8 mouse cellular contexts compared by ENCODE assay signal in the genomic region with DNA sequence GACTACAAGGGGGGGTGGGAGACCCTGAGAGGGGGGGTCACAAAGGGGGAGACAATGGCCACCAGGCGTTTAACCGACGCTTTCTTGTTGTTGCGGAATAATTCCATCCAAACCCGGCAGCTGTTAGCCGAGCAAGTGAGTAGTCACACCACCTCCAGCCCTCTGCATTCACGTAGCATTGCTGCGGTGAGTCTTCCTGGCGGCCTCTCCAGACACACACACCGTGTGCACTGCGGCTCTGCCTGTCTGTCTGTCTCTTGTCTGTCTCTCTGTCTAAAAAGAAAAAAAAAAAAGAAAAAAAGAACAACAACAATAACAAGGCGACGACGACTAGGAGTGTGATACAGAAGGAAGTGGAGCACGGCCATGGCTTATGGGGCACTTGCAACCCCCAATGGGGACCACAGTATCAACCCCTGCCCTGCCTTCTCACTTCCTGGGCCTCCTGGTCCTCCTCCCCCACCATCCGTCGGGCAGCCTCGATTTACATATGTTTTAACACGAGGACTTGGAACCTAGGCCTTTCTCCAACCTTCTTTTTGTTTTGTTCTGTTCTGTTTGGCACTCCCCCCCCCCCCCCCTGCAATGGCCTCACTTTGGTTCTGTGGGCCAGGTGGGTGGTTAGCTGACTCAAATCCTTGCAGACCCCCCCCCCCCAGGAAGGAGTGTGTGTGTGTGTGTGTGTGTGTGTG. TPM values are rescaled to one million over a fixed set of nuclear protein-coding genes. Genes with fewer than 3 reads are reported as not detected.
DNase-seq lines count a peak whose midpoint lies in the region; ATAC-seq lines count a peak whose summit lies in the region.

No protein-coding gene starts in this region.

- H3K9me3 ChIP-seq in heart, embryonic 12.5 days (replicated peaks), result no peaks in the 10 kb centered on the region
- no peaks in the 10 kb centered on the region for H3K9me3 ChIP-seq in forebrain, embryonic 11.5 days (ENCODE audit: control insufficient read depth, low read length)
- H3K9me3 ChIP-seq in kidney, embryonic 14.5 days (ENCODE audit: control insufficient read depth, low read length), result no peaks in the 10 kb centered on the region

- H3K27ac ChIP-seq in heart, embryonic 12.5 days (ENCODE audit: poor library complexity, severe bottlenecking), result peak overlapping the region; percentile 96
- H3K27ac ChIP-seq in brown adipose tissue, adult 24 weeks (replicated peaks; ENCODE audit: low read depth, low read length), result peak overlapping the region; percentile 35; the same call in 1 of the 2 replicates
- peak overlapping the region; percentile 84 for H3K27ac ChIP-seq in forebrain, embryonic 11.5 days (ENCODE audit: low read depth, low read length)
- peak overlapping the region; percentile 97 for H3K27ac ChIP-seq in kidney, embryonic 14.5 days (ENCODE audit: low read depth, low read length)

- no peaks in the 10 kb centered on the region for H3K27me3 ChIP-seq in heart, embryonic 12.5 days (replicated peaks)
- H3K27me3 ChIP-seq in forebrain, embryonic 11.5 days (ENCODE audit: control insufficient read depth, insufficient read depth, low read length), result no peaks in the 10 kb centered on the region
- no peaks in the 10 kb centered on the region for H3K27me3 ChIP-seq in kidney, embryonic 14.5 days (ENCODE audit: control insufficient read depth, insufficient read depth, low read length)

- H3K4me3 ChIP-seq in heart, embryonic 12.5 days, result peak overlapping the region; percentile 91
- H3K4me3 ChIP-seq in brown adipose tissue, adult 24 weeks (ENCODE audit: insufficient read depth, low read depth, low read length), result peak overlapping the region; percentile 81
- peak overlapping the region; percentile 84 for H3K4me3 ChIP-seq in forebrain, embryonic 11.5 days (ENCODE audit: low read depth, low read length)
- H3K4me3 ChIP-seq in kidney, embryonic 14.5 days (ENCODE audit: low read length), result peak overlapping the region; percentile 87

- WGBS in heart, embryonic 12.5 days, result under 1% methylated on average over 19 of the region's 19 CpGs
- WGBS in forebrain, embryonic 11.5 days, result under 1% methylated on average over 19 of the region's 19 CpGs
- 0% methylated on average over 19 of the region's 19 CpGs for WGBS in kidney, embryonic 14.5 days

- H3K36me3 ChIP-seq in heart, embryonic 12.5 days, result no peaks in the 10 kb centered on the region
- H3K36me3 ChIP-seq in forebrain, embryonic 11.5 days (ENCODE audit: control insufficient read depth, insufficient read depth, low read length), result no peaks in the 10 kb centered on the region
- H3K36me3 ChIP-seq in kidney, embryonic 14.5 days (ENCODE audit: control insufficient read depth, insufficient read depth, low read length), result no peaks in the 10 kb centered on the region

- H3K4me1 ChIP-seq in heart, embryonic 12.5 days (replicated peaks), result peaks cover 27% of the 10 kb centered on the region
- H3K4me1 ChIP-seq in brown adipose tissue, adult 24 weeks (ENCODE audit: control insufficient read depth, insufficient read depth, insufficient read length, low read length), result peaks cover 9% of the 10 kb centered on the region
- peaks cover 8% of the 10 kb centered on the region for H3K4me1 ChIP-seq in forebrain, embryonic 11.5 days (replicated peaks; ENCODE audit: control insufficient read depth, insufficient read depth, low read length)
- H3K4me1 ChIP-seq in kidney, embryonic 14.5 days (ENCODE audit: control insufficient read depth, insufficient read depth, low read length), result peaks cover 28% of the 10 kb centered on the region

- peak overlapping the region; percentile 99 for H3K4me2 ChIP-seq in heart, embryonic 12.5 days
- peak overlapping the region; percentile 78 for H3K4me2 ChIP-seq in forebrain, embryonic 11.5 days (ENCODE audit: low read depth, low read length, severe bottlenecking)
- H3K4me2 ChIP-seq in kidney, embryonic 14.5 days (replicated peaks; ENCODE audit: low read depth, low read length), result peak overlapping the region; percentile 89

- no peak for ATAC-seq in heart, embryonic 12.5 days (ENCODE audit: insufficient number of reproducible peaks, low FRiP score)
- no peak for ATAC-seq in forebrain, embryonic 11.5 days (replicated peaks; ENCODE audit: low FRiP score)
- no peak for ATAC-seq in kidney, embryonic 14.5 days (ENCODE audit: low FRiP score, low TSS enrichment)

- peak overlapping the region; percentile 93 for H3K9ac ChIP-seq in heart, embryonic 12.5 days
- peak overlapping the region; percentile 88 for H3K9ac ChIP-seq in forebrain, embryonic 11.5 days (ENCODE audit: low read length)
- peak overlapping the region; percentile 83 for H3K9ac ChIP-seq in kidney, embryonic 14.5 days (ENCODE audit: low read depth, low read length)

- DNase-seq in heart, adult 8-10 months (ENCODE audit: low spot score), result no peak
- peak; percentile 61 for DNase-seq in forebrain, embryonic 11.5 days (ENCODE audit: low spot score)
- DNase-seq in lung, postnatal 4 days, result peak; percentile 22 to 44
- DNase-seq in spleen, adult 18-20 months, result peak; percentile 39 to 47
- DNase-seq in urinary bladder, postnatal 36 days (ENCODE audit: low spot score in 2 of 2), result no peak

RNA-seq across cellular contexts. Expression of a gene that starts 1.0 kb away (rescaled TPM):
- 10.5 and 11.2 TPM in 2 replicates for polyA plus RNA-seq in heart, embryonic 12.5 days (2016; fragmentation: Nextera tagmentation; extraction: Ambion mirVana)
- total RNA-seq in heart, adult 8-10 months (2022), result 10 to 100 TPM; 17.0 to 21.3 (median 18.8) TPM
- polyA plus RNA-seq in brown adipose tissue, adult 24 weeks (2012; ENCODE audit: insufficient read depth, insufficient read length, missing spikeins), result 17.9 and 20.2 TPM in 2 replicates
- polyA plus RNA-seq in forebrain, embryonic 11.5 days (2014; fragmentation: Nextera tagmentation; extraction: Ambion mirVana), result 9.4 and 10.7 TPM in 2 replicates
- polyA plus RNA-seq in kidney, embryonic 14.5 days (2014; fragmentation: Nextera tagmentation; extraction: Ambion mirVana), result 9.0 and 10.1 TPM in 2 replicates

RNA-seq across cellular contexts. Expression of a gene that starts 33.0 kb away (rescaled TPM):
- polyA plus RNA-seq in heart, embryonic 12.5 days (2016; fragmentation: Nextera tagmentation; extraction: Ambion mirVana), result 45.5 and 46.1 TPM in 2 replicates
- 10 to 100 TPM; 75.9 to 81.5 (median 77.7) TPM for total RNA-seq in heart, adult 8-10 months (2022)
- polyA plus RNA-seq in brown adipose tissue, adult 24 weeks (2012; ENCODE audit: insufficient read depth, insufficient read length, missing spikeins), result 53.2 and 53.4 TPM in 2 replicates
- 31.2 and 31.5 TPM in 2 replicates for polyA plus RNA-seq in forebrain, embryonic 11.5 days (2014; fragmentation: Nextera tagmentation; extraction: Ambion mirVana)
- polyA plus RNA-seq in kidney, embryonic 14.5 days (2014; fragmentation: Nextera tagmentation; extraction: Ambion mirVana), result 29.8 and 41.3 TPM in 2 replicates

Comparison
In these comparisons a context has a peak if more than half of its experiments do, and no peak if none do; other contexts are left out.
1. H3K27ac ChIP-seq: peak in every context shown above with its lines; median percentile 97 in kidney, embryonic 14.5 days; 96 in heart, embryonic 12.5 days; 84 in forebrain, embryonic 11.5 days; 35 in brown adipose tissue, adult 24 weeks.
2. DNase-seq: peak in forebrain, embryonic 11.5 days (single experiment), lung, postnatal 4 days (2 of 2) and spleen, adult 18-20 months (2 of 2); none in heart, adult 8-10 months (single experiment) and urinary bladder, postnatal 36 days (0 of 2).
3. Peak in every context shown above with its lines, with median percentiles within 50 percentile points of each other: H3K4me2 ChIP-seq, H3K4me3 ChIP-seq and H3K9ac ChIP-seq.